Mouse (Mus musculus) liver, embryonic 14.5 days (tissue): ENCODE results near the gene Ufc1. TPM values are rescaled to one million over a fixed set of nuclear protein-coding genes. Genes with fewer than 3 reads are reported as not detected.

Experiments
- ATAC-seq: fragments of 200-750 bp; cut with Nextera tagmentation; 2 replicates; pipeline ENCODE4 v1.8.0; 2017; ENCODE audit warnings: moderate number of reproducible peaks, mild to moderate bottlenecking, moderate library complexity; ENCODE audit not compliant: insufficient read depth
- DNase-seq, 3 experiments: peaks; one replicate each; pipeline ENCODE4 v3.0.0-alpha.2; 2012 to 2013; ENCODE audit warnings: low read depth in 3 of 3, low spot score in 3 of 3
- H3K27ac ChIP-seq: fragments of 300-500 bp; sonication (generic); 2 replicates; pipeline ENCODE4 v1.5.1; 2014; ENCODE audit warnings: moderate library complexity, mild to moderate bottlenecking, control low read depth, inconsistent platforms
- H3K27me3 ChIP-seq: fragments of 300-500 bp; sonication (generic); 2 replicates; pipeline ENCODE4 v1.6.1; 2014; ENCODE audit warnings: mild to moderate bottlenecking, low read length, moderate library complexity; ENCODE audit not compliant: control insufficient read depth, insufficient read depth
- H3K36me3 ChIP-seq: fragments of 300-500 bp; sonication (generic); replicated peaks from 2 replicates; pipeline ENCODE4 v1.6.1; 2014; ENCODE audit warnings: low read depth; ENCODE audit not compliant: control insufficient read depth, insufficient read depth
- H3K4me1 ChIP-seq, 2 experiments: fragments of 200-500 bp in 1 of 2; fragments of 300-500 bp in 1 of 2; sonication (generic) in 1 of 2; replicated peaks; 2 replicates each; pipeline ENCODE4 v1.6.1; 2012 to 2014; ENCODE audit warnings: antibody characterized with exemption in 1 of 2, inconsistent platforms in 1 of 2, low read length in 1 of 2; ENCODE audit not compliant: control insufficient read depth in 2 of 2, insufficient read depth in 2 of 2
- H3K4me2 ChIP-seq: fragments of 300-500 bp; sonication (generic); 2 replicates; pipeline ENCODE4 v1.6.1; 2014; ENCODE audit warnings: low read depth, mild to moderate bottlenecking, control low read depth, moderate library complexity
- H3K4me3 ChIP-seq, 2 experiments: fragments of 200-500 bp in 1 of 2; fragments of 300-500 bp in 1 of 2; sonication (generic) in 1 of 2; 2 replicates each; pipeline ENCODE4 v1.5.1; 2012 to 2014; ENCODE audit warnings: low read depth in 2 of 2, low read length in 2 of 2, mild to moderate bottlenecking in 2 of 2, control low read depth in 1 of 2, inconsistent platforms in 1 of 2, moderate library complexity in 1 of 2; ENCODE audit not compliant: insufficient read depth in 1 of 2
- H3K9ac ChIP-seq: fragments of 300-500 bp; sonication (generic); replicated peaks from 2 replicates; pipeline ENCODE4 v1.6.1; 2014; ENCODE audit warnings: mild to moderate bottlenecking, control low read depth, moderate library complexity
- H3K9me3 ChIP-seq: fragments of 300-500 bp; sonication (generic); 2 replicates; pipeline ENCODE4 v1.6.1; 2016; ENCODE audit warnings: low read length, mixed read lengths; ENCODE audit not compliant: control insufficient read depth
- CTCF ChIP-seq: IDR thresholded peaks from 2 replicates; pipeline ENCODE4 v1.5.1; 2016; ENCODE audit warnings: antibody characterized with exemption, low read depth, control low read depth
- EP300 ChIP-seq: IDR thresholded peaks from 2 replicates; pipeline ENCODE4 v1.6.1; 2016; ENCODE audit warnings: antibody characterized with exemption, low read depth
- WGBS: fragments of 180-500 bp; shearing (Covaris S2); extraction: QIAGEN DNeasy Blood & Tissue Kit; methylation state at CpG from one replicate; pipeline ENCODE4 v1.1.7; 2014; ENCODE audit not compliant: insufficient replicate concordance; 5-methylcytosine and 5-hydroxymethylcytosine counted together
- polyA plus RNA-seq, 2 experiments: library from polyadenylated mRNA; depleted of rRNA in 1 of 2; stranded (reverse) in 1 of 2; unstranded in 1 of 2; fragments of >200 nt; fragmentation: Nextera tagmentation in 1 of 2; extraction: Ambion mirVana in 1 of 2; gene quantifications; 2 replicates each; pipeline versions ENCODE4 v1.2.1 to v1.2.3; 2012 to 2014

Ufc1 gene
- polyA plus RNA-seq, 2 experiments = 23.3 to 45.8 TPM

DNA sequence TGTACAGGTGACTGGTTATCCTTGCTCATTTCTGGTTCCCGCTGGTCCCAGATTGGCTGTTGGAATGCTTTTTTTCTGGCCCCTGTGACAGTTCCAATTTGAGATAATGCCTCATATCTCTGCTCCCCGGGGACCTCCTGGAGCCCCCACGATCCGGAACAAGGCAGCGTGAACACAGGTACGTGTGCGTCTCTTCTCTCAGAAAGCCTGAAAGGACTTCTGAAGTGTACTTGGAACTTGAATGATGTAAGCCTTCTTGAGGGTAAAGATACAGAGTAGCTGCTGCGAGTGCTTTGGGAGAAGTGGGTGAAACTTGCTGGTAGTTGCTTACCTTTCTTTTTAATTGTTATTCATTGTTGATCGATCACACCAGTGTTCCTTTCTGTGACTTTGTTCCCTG is 23.6 kb downstream of the Ufc1 start:
- H3K27ac ChIP-seq = peak overlapping the region; percentile 50
- peaks cover 17 to 22% of the 10 kb centered on the region in 2 experiments for H3K4me1 ChIP-seq
- WGBS = 27% methylated on average over 9 of the region's 9 CpGs
- H3K9ac ChIP-seq = peak overlapping the region; percentile 80
- H3K4me3 ChIP-seq = peak overlapping the region; percentile 67 to 96
- ATAC-seq = no peak
- peaks cover 38% of the 10 kb centered on the region for H3K36me3 ChIP-seq
- no peaks in the 10 kb centered on the region for H3K9me3 ChIP-seq
- H3K4me2 ChIP-seq = peak overlapping the region; percentile 89
- no peak for TF ChIP-seq CTCF
- 0 out of 2 replicates have a peak, but pooled peaks have one; percentile 17 for TF ChIP-seq EP300
- no peaks in the 10 kb centered on the region for H3K27me3 ChIP-seq
- peak in 1 of 3 experiments; percentile 54 for DNase-seq

DNA sequence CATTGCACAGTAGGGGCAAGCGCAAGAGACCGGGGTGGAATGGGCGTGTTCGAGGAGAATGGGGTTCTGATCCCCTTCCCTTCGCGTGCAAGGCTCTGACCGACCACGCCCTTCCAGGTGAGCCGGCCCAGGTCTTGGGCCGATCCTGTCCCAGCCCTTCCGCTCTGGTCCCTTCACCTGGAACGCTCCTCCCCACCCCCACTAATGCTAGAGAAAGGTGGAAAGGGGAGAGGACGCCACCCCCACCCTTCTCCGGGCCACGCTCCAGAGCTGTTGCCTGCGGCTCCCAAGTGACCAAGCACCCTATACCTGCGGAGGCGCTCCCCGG is 24.3 kb downstream of the Ufc1 start:
- no peaks in the 10 kb centered on the region for H3K27me3 ChIP-seq
- TF ChIP-seq EP300 = no peak
- no peak for TF ChIP-seq CTCF
- H3K9me3 ChIP-seq = no peaks in the 10 kb centered on the region
- DNase-seq (no peak), ATAC-seq (peak; percentile 72)
- peaks cover 17 to 22% of the 10 kb centered on the region in 2 experiments for H3K4me1 ChIP-seq
- peak overlapping the region; percentile 89 for H3K4me2 ChIP-seq
- peak overlapping the region; percentile 50 for H3K27ac ChIP-seq
- peak overlapping the region; percentile 80 for H3K9ac ChIP-seq
- WGBS = under 1% methylated on average over 18 of the region's 19 CpGs
- H3K4me3 ChIP-seq = peak overlapping the region; percentile 67 to 96
- peaks cover 32% of the 10 kb centered on the region for H3K36me3 ChIP-seq

DNA sequence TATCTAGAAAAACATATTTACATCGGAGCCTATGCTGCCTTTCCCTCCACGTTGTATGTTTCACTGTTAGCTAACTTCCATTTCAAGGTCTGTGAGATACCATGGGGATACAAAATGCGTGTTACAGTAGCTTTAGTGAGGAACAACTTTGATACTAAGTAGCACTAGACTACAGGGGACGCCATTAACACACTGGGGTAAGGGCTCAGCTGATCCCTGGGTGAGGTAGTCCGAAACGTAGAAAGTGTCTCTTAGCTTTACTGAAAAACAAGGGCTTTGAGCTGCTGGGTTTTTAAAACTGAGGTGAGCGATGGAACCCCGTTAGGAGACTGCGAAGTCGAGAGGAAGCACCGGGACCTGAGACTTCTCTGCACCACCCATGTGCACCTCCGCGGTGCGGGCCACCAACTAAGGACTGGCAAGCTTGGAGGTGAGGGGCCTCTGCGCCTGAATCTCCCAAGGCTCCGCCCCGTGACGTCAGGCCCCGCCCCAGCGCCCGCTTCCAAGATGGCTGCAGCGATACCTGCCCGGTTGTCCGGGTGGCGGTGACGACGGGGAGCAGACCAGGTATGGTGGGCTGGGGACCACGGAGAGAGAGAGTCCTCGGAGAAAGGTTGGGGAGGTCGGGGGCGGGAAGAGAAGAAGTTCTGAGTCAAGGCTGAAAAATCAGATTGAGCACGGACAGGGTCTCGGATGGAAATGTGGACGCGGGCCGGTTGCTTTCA is 24.8 kb downstream of the Ufc1 start, which contains the start of gene B4galt3:
Gene B4galt3 (plus strand): TSS at position 481 of the 725 bp plus-strand sequence.
- peak within 1 kb of the TSS; percentile 80 for H3K9ac ChIP-seq
- ATAC-seq = peak; percentile 93
- TF ChIP-seq EP300 (0 out of 2 replicates have a peak, but pooled peaks have one; percentile 34), CTCF (0 out of 2 replicates have a peak, but pooled peaks have one; percentile 14)

DNA sequence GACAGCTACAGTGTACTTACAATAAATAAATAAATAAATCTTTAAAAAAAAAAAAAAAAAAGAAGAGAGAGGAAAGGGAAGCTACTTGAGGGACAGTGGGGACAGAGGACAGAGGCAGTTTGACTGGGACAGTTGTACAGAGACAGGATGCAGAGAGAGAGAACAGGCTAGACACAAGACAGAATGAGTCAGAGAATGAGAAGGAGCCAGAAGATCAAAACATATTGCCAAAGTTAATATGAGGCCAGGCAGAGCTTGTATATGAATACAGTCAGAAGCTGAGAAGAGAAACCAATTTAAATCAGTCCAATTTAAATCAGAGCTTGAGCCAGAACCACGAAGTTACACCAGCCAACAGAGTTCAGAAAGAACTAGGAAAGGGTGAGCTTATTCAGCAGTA is 26.5 kb downstream of the Ufc1 start:
- TF ChIP-seq CTCF (no peak), EP300 (no peak)
- DNase-seq (no peak), ATAC-seq (no peak)
- H3K36me3 ChIP-seq = peaks cover 11% of the 10 kb centered on the region
- H3K27ac ChIP-seq = no peak overlapping the region
- H3K9me3 ChIP-seq = no peaks in the 10 kb centered on the region
- WGBS = 42% methylated on average over 1 of the region's 1 CpGs
- no peaks in the 10 kb centered on the region; the same call in 1 of the 2 replicates for H3K27me3 ChIP-seq
- H3K4me3 ChIP-seq = no peak overlapping the region
- no peak overlapping the region for H3K4me2 ChIP-seq
- peaks cover 17 to 23% of the 10 kb centered on the region in 2 experiments for H3K4me1 ChIP-seq
- no peak overlapping the region for H3K9ac ChIP-seq

More for the DNA sequence above, 24.8 kb downstream of the Ufc1 start, which contains the start of gene B4galt3:
- Histone ChIP-seq H3K4me3 (peak within 1 kb of the TSS; percentile 67 to 96), H3K36me3 (peaks cover 27% of the 10 kb centered on the region), H3K27ac (peak within 1 kb of the TSS; percentile 70), H3K27me3 (no peaks in the 10 kb centered on the region), H3K4me1 (peaks cover 17 to 22% of the 10 kb centered on the region in 2 experiments), H3K4me2 (peak within 1 kb of the TSS; percentile 89), H3K9me3 (no peaks in the 10 kb centered on the region)
- WGBS = 3% methylated on average over 36 of the region's 36 CpGs
- DNase-seq = peak; percentile 79 to 86 (median 83)
